Mouse (Mus musculus) fibroblast of lung, adult 2 months (primary cell): Measurements from ENCODE around the gene Map3k14.

ENCODE experiments used
- DNase-seq: peaks from one replicate; pipeline ENCODE4 v3.0.0-alpha.2; 2011; ENCODE audit warnings: low read depth

Map3k14 gene

DNA sequence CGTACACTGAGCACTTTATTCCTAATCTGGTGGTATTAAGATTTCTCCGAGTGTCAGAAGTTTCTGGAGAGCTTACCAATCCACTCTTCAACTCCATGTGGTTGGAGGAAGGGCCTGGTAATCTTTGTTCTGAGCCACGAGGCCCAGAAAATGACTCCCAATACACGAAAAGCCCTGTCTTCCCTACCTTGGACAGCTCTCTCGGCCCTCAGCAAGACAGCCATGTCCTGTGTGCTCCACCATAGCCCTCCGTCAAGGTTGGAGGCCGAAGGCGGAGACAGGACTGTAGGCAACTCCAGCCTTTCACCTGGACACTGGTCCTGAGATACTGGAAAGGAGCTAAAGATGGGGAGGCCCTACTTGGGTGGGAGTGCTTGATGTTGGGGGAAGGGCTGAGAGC lies 57.0 kb downstream of the Map3k14 start:
- DNase-seq = no peak

DNA sequence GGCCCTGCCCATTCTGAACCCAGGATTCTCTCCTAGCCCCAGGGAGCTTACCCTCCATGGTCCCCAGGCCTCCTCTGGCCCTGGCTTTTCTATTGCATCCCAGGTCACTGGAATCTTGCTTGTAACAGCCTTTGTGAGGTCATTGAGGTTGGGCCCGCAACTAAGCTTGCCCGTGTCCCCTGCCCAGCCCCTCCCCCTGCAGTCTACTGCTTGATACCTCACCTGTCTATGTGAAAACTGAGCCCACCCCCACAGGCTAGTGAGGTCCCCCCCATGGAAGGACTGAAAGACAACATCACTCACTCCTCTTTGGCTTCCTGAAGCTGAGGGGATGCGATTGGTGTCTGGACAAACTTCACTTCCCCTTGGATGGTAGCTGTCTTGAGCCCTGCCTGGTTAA lies 58.8 kb downstream of the Map3k14 start, which contains the start of gene 1700023F06Rik:
1700023F06Rik (minus strand) TSS at position 101 of the 400 bp plus-strand sequence.
- DNase-seq = no peak

DNA sequence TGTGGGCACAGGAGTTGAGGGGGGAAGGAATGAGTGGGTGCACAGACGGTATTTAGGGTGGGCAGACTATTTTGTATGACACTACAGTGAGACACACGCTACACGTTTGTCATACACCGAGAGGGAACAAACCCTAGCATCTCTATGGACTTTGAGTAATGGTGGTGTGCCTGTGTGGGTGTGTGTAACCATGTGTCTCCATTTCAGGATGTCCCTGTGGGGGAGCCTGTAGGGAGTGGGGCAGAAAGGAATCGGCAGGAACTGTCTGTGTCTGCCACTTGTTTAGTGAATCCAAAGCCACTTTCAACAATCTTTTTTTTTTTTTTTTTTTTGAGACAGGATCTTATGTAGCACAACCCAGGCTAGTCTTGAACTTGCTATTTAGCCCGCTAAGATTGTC lies 61.1 kb downstream of the Map3k14 start:
- no peak for DNase-seq

DNA sequence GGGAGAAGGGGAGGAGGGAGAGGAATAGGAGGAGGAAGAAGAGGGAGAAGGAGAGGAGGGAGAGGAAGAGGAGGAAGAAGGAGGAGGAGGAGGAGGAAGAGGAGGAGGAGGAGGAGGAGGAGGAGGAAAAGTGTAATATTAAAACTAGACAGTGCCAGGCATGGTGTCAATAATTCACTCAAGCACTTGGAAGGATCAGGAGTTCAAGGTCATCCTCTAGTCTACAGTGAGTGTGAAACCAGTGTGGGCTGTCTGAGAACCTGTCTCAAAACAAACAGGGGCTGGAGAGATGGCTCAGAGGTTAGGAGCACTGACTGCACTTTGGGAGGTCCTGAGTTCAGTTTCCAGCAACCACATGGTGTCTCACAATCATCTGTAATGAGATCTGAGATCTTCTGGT lies 64.9 kb downstream of the Map3k14 start:
- DNase-seq = no peak

DNA sequence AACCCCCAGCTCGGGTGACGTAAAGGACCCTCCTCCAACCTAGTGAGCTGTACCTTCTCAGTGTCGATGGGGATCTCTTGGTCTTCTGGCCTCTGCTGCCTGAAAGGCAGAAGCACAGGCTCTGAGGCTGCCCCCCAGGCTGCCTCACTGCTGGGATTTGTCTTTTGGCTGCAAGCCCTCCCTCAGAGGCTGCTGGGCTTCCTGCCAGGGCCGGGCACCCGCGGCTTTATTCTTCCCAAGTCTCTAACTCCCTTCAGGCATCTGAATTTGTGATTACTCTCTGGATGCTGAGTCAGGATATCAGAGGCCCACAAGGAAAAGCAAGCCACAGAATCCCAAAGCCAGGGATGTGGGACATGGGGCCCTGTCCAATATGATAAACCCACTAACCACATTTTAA lies 65.6 kb downstream of the Map3k14 start:
- DNase-seq = peak; percentile 63

DNA sequence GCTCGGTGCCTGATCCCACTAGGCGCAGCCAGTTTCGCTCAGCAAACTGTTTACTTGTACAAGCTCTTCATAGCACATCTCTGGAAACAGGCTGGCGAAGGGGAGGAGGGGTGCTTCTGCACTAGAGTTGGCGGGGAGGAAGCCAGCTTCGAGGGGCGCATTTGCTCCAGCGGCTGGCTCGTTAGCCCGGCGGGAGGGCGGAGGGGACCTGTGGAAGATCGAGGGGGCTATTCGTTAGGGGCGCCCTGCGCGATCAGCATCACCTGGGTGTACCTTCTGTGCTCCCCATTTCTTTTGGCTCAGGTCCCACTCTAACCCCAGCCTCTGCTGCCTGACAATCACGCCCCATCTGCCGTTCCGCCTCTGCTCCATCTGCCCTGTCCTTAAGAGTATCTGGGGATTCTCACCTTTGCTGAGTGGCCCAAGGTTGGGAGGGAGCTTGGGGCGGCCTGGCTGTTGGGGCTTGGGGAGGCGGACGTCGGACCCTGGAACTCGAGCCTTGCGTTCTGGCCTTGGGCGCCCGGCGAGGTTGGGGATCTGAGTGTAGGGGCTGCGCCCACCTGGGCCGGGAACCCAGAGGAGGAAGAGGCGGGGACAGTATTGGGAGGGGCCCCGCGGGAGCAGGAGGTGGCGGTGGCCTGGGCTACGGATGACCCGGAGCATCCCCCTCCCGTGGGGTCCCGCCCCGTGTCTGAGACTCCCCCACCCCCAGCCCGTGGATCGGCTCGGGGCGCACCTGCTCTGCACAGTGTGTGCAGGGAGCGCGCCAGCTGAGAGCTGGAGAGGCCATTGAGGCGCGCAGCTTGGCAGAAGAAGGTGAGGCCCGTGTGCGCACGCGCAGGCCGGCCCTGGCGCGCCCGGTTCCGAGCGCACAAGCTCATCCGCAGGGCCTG lies 68.1 kb downstream of the Map3k14 start:
- DNase-seq = no peak

DNA sequence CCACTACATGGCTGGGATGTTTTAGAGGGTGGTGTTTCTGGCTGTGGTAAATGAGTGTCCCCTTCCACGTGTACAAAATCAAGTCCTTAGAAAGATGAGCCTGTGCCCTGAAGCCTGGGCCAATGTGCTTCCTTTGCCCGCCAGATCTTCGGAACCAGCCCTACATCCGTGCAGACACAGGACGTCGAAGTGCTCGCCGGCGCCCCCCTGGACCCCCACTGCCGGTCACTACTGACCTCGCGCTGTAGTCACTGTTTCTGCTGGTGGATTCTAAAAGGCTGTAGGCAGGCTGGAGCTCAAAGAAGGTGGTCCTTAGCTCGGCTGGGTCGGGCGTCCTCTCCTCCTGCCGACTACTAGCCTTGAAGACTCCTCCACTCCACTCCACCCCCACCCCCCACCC lies 68.9 kb downstream of the Map3k14 start:
- no peak for DNase-seq

GRCm38 (mm10) chr11:103197340-103197739 lies 69.9 kb downstream of the Map3k14 start:
- DNase-seq = no peak

- DNase-seq = no peak
Measured at GRCm38 (mm10) chr11:103195656-103196055, 71.6 kb downstream of the Map3k14 start.

DNA sequence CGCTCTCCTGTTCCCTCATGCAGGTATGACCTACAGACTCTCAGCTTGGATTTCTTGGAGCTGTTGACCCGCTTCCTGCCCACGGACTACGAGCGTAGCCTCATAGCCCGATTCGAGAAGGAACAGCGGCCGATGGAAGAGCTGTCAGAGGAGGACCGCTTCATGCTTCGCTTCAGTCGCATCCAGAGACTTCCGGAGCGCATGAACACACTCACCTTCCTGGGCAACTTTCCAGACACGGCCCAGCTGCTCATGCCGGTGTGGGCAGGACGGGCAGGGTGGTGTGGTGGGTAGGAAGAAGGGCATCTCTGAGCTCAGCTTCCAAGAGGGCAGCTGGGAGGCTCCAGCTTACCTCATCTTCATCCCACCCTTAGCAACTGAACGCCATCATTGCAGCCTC lies 72.0 kb downstream of the Map3k14 start:
- DNase-seq = no peak

- no peak for DNase-seq
Measured at GRCm38 (mm10) chr11:103193825-103194168, 73.5 kb downstream of the Map3k14 start.

- no peak for DNase-seq
Measured at GRCm38 (mm10) chr11:103192956-103193824, 74.1 kb downstream of the Map3k14 start.

DNA sequence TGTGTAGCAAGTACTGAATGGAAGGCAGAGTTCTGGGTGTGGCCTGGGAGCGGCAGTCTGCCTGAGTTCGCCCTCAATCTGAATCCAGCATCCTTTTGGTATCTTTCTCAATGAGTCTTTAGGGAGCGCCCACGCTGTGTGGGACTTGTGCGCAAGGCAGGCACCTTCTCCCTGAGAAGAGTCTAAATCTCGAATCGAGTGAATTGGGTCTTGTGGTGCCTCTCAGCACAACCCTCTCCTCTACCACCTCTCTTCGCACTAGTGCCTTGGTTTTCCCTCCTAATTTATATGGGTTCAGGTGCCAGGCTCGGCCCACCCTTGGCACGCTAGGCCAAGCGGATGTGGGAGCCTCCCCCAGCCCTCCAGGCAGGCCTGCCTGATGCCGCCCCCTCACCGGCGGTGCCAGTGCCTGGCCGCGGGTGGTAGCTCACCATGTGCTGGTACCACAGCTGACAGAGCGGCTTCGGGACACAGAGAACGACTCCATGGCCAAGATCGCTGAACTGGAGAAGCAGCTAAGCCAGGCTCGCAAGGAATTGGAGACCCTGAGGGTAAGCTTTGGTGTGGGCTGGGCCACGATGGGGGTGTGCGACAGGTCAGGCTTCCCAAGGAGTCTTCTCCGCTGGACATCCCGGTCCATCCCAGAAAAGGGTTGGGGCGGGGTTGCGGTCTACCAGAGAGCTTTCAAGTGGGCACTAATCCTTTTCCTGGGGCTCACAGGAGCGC lies 74.9 kb downstream of the Map3k14 start:
- DNase-seq = no peak

GRCm38 (mm10) chr11:103184891-103185290 lies 82.4 kb downstream of the Map3k14 start:
- peak; percentile 13 for DNase-seq

DNA sequence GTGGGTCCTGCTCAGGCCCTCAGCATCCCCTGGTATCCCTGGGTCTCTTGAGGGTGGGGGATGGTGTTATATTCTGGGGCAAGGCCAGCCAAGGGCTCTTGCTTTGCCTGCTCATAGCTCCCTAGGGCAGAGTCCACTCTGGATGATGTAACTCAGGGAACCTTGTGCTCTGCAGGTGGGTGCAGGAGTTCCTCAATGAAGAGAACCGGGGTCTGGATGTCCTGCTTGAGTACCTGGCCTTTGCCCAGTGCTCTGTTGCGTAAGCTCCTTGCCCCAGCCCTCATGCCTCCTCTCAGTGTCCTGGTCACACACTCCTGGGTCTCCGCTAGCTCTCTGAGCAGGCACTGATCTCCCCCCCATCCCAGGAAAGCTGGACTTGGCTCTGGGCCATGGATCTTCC lies 85.4 kb downstream of the Map3k14 start:
- no peak for DNase-seq

DNA sequence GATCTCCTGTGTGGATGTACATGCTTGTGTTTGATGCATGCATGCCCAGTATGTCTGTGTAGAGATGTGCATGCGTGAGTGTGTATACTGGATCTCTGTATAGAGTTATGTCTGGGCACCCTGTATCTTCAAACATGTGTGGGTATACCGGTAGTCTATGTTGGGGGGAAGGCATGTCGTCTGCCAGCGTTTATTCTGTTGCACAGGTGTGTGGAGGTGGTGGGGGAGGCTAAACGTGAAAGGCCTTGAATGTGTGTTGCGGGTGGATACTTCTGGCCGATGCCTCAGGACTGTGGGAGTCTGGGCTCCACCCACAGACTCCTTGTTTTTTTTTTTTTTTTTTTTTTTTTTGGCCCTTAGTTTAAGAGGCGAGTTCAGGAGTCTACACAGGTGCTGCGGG lies 85.9 kb downstream of the Map3k14 start:
- DNase-seq = no peak

- no peak for DNase-seq
Measured at GRCm38 (mm10) chr11:103180426-103180825, 86.8 kb downstream of the Map3k14 start.

GRCm38 (mm10) chr11:103178748-103179147 lies 88.5 kb downstream of the Map3k14 start:
- no peak for DNase-seq

DNA sequence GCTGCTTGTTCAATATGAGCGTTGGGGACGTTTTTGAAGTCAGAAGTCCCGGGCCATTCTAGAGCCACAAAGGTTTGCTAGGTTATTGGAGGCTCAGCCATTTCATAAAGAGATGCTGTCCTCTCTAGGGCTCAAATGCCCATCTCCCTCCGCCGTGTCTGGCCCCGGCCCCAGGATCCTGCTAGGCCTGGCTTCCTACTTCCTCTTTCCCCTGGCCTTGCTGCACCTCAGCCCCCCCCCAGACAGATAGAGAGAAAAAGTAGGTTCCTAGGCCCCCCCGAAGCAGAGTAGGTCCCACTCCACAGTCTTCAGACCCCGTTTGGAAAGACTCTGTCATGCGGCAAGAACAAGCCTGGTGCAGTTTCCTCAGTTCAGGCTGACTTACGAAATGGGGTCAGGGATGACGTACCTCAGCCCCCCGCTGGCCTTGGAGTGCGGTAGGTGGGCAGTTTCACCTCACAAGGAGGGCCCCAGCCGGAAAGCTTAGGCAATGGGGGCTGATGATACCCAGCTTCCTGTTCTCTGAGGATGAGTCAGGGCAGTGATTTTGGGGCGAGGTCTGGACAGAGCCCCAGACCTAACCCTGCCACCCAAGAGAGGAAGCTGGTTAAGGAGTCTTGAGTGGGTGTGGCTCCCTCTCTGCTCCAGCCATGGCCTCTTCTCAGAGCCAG lies 89.3 kb downstream of the Map3k14 start:
- no peak for DNase-seq

- no peak for DNase-seq
Measured at GRCm38 (mm10) chr11:103177216-103177615, 90.1 kb downstream of the Map3k14 start.

DNA sequence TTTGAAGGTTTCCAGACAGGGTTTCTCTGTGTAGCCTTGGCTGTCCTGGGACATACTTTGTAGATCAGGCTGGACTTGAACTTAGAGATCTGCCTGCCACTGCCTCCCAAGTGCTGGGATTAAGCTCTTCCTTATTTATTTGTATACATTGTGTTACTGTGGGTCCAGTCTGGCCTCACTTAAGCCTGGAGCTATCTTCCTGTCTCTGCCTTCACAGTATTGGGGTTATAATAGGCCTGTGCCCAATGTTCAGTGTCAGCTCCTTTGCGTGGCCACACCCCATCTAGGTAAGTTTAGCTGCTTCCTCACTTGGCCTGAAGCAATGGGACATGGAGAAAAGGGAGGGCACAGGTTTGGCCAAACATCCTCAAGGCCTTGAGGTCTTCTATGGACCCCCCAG lies 90.8 kb downstream of the Map3k14 start:
- DNase-seq = no peak
